Mouse (Mus musculus) macrophage (primary cell): ENCODE results near the gene Neurod6. TPM values are rescaled to one million over a fixed set of nuclear protein-coding genes. Genes with fewer than 3 reads are reported as not detected.
"Not testable (repeated sequence)": the region's sequence is repeated elsewhere in the genome, so short reads cannot be mapped to it uniquely, and the experiment has no call there.

ENCODE experiments used
- H3K27ac ChIP-seq: fragments of 350-480 bp; formaldehyde crosslinking; 2 replicates; pipeline ENCODE4 v1.9.0; 2021
- H3K36me3 ChIP-seq: fragments of 350-480 bp; formaldehyde crosslinking; 2 replicates; pipeline ENCODE4 v1.9.0; 2021; ENCODE audit errors: inconsistent target
- H3K4me3 ChIP-seq: fragments of 350-480 bp; formaldehyde crosslinking; 2 replicates; pipeline ENCODE4 v1.9.0; 2021; ENCODE audit errors: inconsistent target
- H3K79me2 ChIP-seq: fragments of 350-480 bp; formaldehyde crosslinking; 2 replicates; pipeline ENCODE4 v1.9.0; 2021; ENCODE audit errors: inconsistent target
- WGBS: methylation state at CpG from one replicate; pipeline ENCODE4 v1.1.7; 2026; ENCODE audit warnings: inconsistent platforms; ENCODE audit not compliant: missing documents; 5-methylcytosine and 5-hydroxymethylcytosine counted together
- polyA plus RNA-seq: library from polyadenylated mRNA; stranded (reverse); fragments of 250-400 nt; gene quantifications from 3 replicates; pipeline ENCODE4 v1.2.4, GENCODE M21; 2018; ENCODE audit warnings: inconsistent platforms
- total RNA-seq, 78 experiments: library from RNA; depleted of rRNA; stranded (reverse); fragments of 250-400 nt; gene quantifications; 1 replicate in 9 of 78; 2 replicates in 24 of 78; 3 replicates in 43 of 78; 4 replicates in 2 of 78; pipeline ENCODE4 v1.2.4; 2018; ENCODE audit warnings: inconsistent platforms in 56 of 78

Gene Neurod6
- total RNA-seq (2018; cell fraction: chromatin; rRNA removed), result not detected
- total RNA-seq (2018; cell fraction: cytosol; rRNA removed), result not detected
- not detected for total RNA-seq (2018; cell fraction: nucleus; rRNA removed)
- polyA plus RNA-seq, result not detected in 3 replicates

DNA sequence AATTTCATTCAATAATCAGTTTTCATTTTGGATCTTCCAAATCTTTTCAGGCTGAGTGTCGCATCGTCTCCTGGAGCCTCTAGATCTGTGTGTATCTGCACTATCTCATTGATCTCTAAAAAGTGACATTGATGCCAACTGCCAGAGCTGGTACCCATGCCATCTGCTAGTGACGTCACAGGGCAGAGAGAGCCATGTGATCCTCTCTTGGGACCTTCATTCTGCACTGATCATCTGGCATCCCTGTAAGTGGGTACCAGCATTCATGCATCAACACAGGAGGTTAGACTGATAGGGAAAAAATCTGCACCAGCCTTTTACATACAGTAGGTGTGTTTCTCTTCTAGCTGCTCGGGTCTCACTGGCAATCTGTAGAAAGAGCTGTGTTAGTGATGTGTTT lies at the start of gene Neurod6:
Gene Neurod6 (minus strand): TSS at position 290 of the 400 bp plus-strand sequence.
- WGBS, result 78% methylated on average over 4 of the region's 4 CpGs
- no peak within 1 kb of the TSS for H3K27ac ChIP-seq

GRCm38 (mm10) chr6:55717209-55717608 lies 36.1 kb upstream of the Neurod6 start:
- 26% methylated on average over 5 of the region's 5 CpGs for WGBS
- Histone ChIP-seq H3K79me2 (no peaks in the 10 kb centered on the region), H3K36me3 (no peaks in the 10 kb centered on the region), H3K27ac (no peak overlapping the region), H3K4me3 (no peak overlapping the region)

More for the DNA sequence above, at the start of gene Neurod6:
- Histone ChIP-seq H3K36me3 (no peaks in the 10 kb centered on the region), H3K79me2 (no peaks in the 10 kb centered on the region), H3K4me3 (no peak within 1 kb of the TSS)

DNA sequence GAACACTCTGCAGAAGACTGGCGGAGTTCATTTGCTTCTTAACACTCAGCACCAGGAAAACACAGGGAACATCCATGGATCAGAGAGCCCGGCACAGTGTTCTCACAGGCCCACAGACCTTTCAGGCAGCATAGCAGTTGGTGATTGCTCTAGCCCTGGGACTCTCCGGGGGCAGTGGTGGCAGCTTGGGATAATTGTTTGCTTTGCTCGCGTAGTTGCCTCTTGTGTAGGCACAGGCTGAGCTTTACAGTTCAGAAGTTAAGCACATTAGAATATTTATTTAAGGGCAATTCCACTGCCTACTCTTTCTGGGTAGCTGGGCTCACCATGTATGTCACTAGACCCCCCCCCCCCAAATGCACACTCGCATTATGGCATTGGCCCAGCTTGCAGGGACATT lies 34.4 kb upstream of the Neurod6 start:
- Histone ChIP-seq H3K27ac (no peak overlapping the region), H3K79me2 (no peaks in the 10 kb centered on the region), H3K4me3 (no peak overlapping the region), H3K36me3 (no peaks in the 10 kb centered on the region)
- WGBS, result 97% methylated on average over 6 of the region's 6 CpGs

- H3K27ac ChIP-seq, H3K79me2 ChIP-seq, H3K4me3 ChIP-seq, H3K36me3 ChIP-seq: not testable (repeated sequence)
- WGBS, result 72% methylated on average over 4 of the region's 4 CpGs
These were observed 29.9 kb upstream of the Neurod6 start for GRCm38 (mm10) chr6:55710913-55711312.

DNA sequence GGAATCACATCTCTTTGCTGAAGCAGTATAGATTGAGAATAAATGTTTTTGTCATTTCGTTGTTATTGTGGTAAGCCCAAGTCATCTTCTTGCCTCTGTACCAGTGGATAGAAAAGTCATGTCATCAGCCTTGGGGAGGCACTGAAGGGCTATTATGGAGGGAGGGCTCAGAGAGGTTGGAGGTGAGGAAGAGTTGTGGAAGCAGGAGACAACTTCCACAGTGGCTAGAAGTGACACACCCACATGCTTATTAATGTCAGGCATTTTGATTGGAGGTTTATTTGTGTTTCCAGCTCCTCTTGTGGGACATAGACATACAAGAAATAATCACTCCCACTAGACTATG lies 23.7 kb upstream of the Neurod6 start:
- no peaks in the 10 kb centered on the region for H3K79me2 ChIP-seq
- H3K27ac ChIP-seq, result no peak overlapping the region
- H3K4me3 ChIP-seq, result no peak overlapping the region
- WGBS, result 100% methylated on average over 1 of the region's 1 CpGs
- H3K36me3 ChIP-seq, result no peaks in the 10 kb centered on the region

DNA sequence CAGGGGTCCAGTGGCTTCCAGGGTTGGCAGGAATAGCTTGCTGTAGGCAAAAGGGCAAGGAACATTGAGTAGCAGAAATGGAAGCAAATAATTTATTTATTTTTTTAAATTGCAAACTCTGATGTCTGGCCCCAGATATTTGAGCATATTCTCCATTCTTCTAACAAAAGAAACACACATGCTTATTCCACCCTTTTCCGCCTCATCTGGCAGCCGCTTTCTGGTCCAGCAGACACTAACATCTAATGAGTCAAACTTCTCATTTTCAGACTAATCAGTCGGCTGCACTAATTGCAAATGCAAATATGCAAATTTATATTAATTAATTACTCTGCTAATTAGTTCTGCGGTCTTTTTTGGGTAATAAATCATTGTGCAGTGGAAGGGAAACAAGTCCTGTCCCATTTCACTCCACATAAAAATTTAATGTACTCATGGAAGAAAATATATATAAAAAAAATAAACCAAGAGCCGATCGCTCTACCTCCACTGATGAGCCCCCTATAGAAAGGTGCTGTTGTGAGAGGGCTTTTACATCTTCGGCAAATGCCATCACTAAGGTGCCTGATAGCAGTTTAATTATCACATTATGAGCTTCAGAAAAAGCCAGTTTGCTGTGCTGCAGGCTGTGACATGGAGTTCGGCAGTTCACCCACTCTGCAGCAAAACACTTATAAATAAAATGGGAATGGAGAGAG lies 23.1 kb upstream of the Neurod6 start:
- no peaks in the 10 kb centered on the region for H3K79me2 ChIP-seq
- no peak overlapping the region for H3K4me3 ChIP-seq
- H3K27ac ChIP-seq, result no peak overlapping the region
- WGBS, result 84% methylated on average over 7 of the region's 8 CpGs
- H3K36me3 ChIP-seq, result no peaks in the 10 kb centered on the region

DNA sequence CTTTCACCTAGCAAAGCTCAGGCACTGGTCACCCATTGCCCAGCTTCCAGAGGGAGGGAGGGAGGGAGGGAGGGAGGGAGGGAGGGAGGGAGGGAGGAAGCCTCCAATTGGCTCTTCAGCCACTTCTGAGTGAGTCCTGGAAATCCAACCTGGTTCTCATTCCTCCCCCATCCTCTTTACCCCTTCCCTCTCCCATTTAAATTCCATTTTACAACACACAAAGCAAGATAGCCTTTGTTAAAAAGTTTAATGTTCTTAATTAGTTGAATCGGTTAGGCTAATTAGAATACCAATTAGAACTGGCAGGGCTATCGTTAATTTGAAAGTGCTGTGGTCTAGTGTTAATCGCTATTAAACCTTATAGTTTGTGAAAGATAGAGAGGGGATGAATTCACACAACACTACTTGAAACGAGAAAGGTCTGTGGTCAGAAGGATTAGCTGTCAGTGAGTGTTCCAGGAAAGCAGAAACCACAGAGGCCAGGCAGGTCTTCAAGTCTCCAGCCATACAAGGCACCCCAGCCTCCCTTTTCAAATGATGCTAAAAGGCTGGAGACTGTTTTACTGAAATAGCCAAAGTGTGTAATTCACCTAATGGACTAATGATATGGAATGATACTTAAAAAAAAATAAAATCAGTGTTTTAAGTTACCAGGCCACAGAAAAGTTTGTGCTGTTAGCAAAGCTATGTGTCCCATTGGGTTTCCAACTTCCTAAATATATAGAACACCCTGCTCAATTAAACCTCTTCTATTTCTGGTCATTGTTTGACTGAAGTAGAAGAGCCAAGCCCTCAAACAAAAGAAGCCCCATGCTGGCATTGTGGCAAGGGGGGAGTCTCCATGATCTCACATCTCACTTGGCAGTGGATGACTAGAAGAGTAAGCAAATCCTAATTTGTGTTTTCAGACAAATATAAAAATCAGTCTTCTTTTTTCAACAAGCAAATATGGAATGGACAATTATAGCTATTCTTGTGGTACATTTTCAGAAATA lies 19.6 kb upstream of the Neurod6 start:
- 15% methylated on average over 4 of the region's 4 CpGs for WGBS
- Histone ChIP-seq H3K36me3 (no peaks in the 10 kb centered on the region), H3K27ac (no peak overlapping the region), H3K4me3 (no peak overlapping the region), H3K79me2 (no peaks in the 10 kb centered on the region)

DNA sequence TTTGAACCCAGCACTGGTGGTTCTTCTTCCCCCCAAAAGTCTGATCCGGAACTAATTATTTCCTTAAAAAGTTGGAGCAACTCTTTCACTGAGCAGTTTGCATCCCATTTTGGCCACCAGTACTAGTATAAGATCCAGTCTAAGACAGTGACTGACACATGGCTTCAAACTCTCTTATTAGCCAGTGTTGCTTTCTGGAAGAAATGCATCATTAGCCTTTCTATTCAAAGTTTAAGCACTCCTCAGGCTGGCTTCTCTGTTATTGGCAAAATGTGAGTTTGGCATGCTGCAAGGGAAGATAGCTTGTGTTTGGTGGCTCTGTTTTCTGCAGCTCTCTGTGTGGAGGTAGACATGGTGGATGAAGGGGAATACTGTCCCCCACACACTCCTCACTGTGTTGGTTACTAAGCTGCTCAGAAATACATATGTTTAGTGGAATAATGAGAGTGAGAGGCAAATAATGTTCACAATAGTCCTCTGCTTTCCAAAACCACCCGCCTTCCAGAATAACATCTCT lies 9.0 kb upstream of the Neurod6 start:
- WGBS, result 87% methylated on average over 2 of the region's 2 CpGs
- Histone ChIP-seq H3K4me3 (no peak overlapping the region), H3K79me2 (no peaks in the 10 kb centered on the region), H3K36me3 (no peaks in the 10 kb centered on the region), H3K27ac (no peak overlapping the region)

- H3K27ac ChIP-seq, result no peak overlapping the region
- H3K79me2 ChIP-seq, result no peaks in the 10 kb centered on the region
- no peaks in the 10 kb centered on the region for H3K36me3 ChIP-seq
- 94% methylated on average over 4 of the region's 4 CpGs for WGBS
- no peak overlapping the region for H3K4me3 ChIP-seq
These were observed 2.4 kb upstream of the Neurod6 start for GRCm38 (mm10) chr6:55683506-55683905.

GRCm38 (mm10) chr6:55682886-55683285 lies 1.8 kb upstream of the Neurod6 start:
- 89% methylated on average over 4 of the region's 7 CpGs for WGBS

GRCm38 (mm10) chr6:55678571-55679185 lies 2.4 kb downstream of the Neurod6 start:
- Histone ChIP-seq H3K36me3 (no peaks in the 10 kb centered on the region), H3K27ac (no peak overlapping the region), H3K4me3 (no peak overlapping the region), H3K79me2 (no peaks in the 10 kb centered on the region)
- WGBS, result 89% methylated on average over 7 of the region's 7 CpGs

More at GRCm38 (mm10) chr6:55682886-55683285, 1.8 kb upstream of the Neurod6 start:
- Histone ChIP-seq H3K4me3 (no peak overlapping the region), H3K36me3 (no peaks in the 10 kb centered on the region), H3K79me2 (no peaks in the 10 kb centered on the region), H3K27ac (no peak overlapping the region)

DNA sequence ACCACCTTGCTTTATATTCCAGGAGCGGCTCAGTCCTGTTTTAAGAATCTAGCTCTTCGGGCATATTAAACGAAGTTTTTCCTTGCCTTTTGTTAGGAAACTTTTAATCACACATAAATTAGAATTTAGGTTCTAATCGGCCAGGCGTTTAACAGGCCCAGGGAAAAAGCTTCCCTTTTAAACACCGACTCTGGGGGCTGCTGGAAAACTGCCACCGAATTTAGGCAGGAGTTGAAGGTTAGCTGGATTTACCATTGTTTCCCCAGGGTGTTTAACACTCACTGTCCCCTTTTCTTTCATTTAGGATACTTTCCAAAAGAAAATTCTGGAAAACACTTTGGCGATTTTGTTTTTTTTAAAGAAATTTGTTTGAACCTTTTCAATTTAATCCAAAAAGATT lies 3.7 kb downstream of the Neurod6 start:
- Histone ChIP-seq H3K4me3 (no peak overlapping the region), H3K27ac (no peak overlapping the region), H3K79me2 (no peaks in the 10 kb centered on the region), H3K36me3 (no peaks in the 10 kb centered on the region)
- WGBS, result 34% methylated on average over 6 of the region's 8 CpGs

GRCm38 (mm10) chr6:55676663-55677311 lies 4.3 kb downstream of the Neurod6 start:
- Histone ChIP-seq H3K27ac (no peak overlapping the region), H3K4me3 (no peak overlapping the region), H3K79me2 (no peaks in the 10 kb centered on the region), H3K36me3 (no peaks in the 10 kb centered on the region)
- 6% methylated on average over 26 of the region's 27 CpGs for WGBS

DNA sequence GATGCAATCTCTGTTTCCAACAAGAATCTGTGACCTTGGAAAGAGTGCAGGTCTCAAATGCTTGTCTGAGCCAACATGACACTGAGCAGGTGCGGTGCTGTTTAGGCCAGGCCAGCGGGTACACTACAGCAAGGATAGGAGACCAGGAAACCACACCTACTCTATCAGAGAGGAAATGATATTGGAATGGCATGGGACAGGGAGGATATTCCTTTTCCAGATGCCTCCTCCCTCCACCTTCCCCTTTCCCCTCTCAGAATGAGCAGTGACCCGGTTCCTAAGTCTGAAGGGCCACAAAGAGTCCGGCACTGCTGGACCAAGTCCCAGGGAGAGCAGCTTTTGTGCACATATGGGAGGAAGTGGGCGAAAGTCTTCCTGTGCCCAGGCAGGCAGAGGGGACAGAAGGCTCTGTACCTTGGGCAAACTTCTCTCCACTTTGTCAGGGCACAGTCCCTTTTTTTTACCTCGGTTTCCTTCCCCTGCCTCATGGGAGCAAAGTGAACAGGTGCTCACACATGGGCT lies 4.9 kb downstream of the Neurod6 start:
- Histone ChIP-seq H3K36me3 (no peaks in the 10 kb centered on the region), H3K4me3 (no peak overlapping the region), H3K27ac (no peak overlapping the region), H3K79me2 (no peaks in the 10 kb centered on the region)
- WGBS, result 41% methylated on average over 6 of the region's 6 CpGs
